Mouse (Mus musculus): ENCODE data around the gene Iqcj.

- TF ChIP-seq CTCF (IDR thresholded peaks at IDR 0.05; ENCODE audit: low read depth) = no peak
- TF ChIP-seq EP300 (IDR thresholded peaks at IDR 0.05; ENCODE audit: low read depth) = no peak
Measured at GRCm38 (mm10) chr3:67908586-67908985, 16.6 kb downstream of the Iqcj start.
